Mouse (Mus musculus): Measurements from ENCODE around the gene Samd14. TPM values are rescaled to one million over a fixed set of nuclear protein-coding genes. Genes with fewer than 3 reads are reported as not detected.

Samd14 gene
- polyA plus RNA-seq, 1 experiment from 2014 or later, result 39.2 TPM

DNA sequence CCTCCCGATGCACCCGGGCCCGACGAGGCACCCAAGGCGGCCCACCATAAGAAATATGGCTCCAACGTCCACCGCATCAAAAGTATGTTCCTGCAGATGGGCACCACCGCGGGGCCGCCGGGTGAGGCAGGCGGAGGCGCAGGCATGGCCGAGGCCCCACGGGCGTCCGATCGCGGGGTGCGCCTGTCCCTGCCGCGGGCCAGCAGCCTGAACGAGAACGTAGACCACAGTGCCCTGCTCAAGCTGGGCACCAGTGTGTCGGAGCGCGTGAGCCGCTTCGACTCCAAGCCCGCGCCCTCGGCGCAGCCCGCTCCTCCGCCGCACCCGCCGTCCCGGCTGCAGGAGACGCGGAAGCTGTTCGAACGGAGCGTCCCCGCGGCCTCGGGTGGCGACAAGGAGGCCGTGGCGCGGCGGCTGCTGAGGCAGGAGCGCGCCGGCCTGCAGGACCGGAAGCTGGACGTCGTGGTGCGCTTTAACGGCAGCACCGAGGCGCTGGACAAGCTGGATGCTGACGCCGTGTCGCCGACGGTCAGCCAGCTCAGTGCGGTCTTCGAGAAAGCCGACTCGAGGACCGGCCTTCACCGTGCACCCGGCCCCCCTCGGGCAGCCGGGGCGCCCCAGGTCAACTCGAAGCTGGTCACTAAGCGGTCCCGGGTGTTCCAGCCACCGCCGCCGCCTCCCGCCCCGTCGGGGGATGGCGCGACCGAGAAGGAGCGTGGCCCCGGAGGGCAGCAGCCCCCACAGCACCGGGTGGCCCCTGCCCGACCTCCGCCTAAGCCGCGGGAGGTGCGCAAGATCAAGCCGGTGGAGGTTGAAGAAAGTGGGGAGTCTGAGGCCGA, 17.8 kb upstream of the Samd14 start:
- peak; percentile 76 for DNase-seq (ENCODE audit: low spot score)
- Histone ChIP-seq H3K36me3 (peaks cover 30% of the 10 kb centered on the region), H3K27me3 (ENCODE audit: low read depth, poor library complexity, severe bottlenecking) (no peaks in the 10 kb centered on the region), H3K9me3 (replicated peaks) (no peaks in the 10 kb centered on the region), H3K4me3 (peak overlapping the region; percentile 83), H3K4me1 (peaks cover 89% of the 10 kb centered on the region), H3K27ac (peak overlapping the region; percentile 95)
- WGBS, result under 1% methylated on average over 92 of the region's 99 CpGs

DNA sequence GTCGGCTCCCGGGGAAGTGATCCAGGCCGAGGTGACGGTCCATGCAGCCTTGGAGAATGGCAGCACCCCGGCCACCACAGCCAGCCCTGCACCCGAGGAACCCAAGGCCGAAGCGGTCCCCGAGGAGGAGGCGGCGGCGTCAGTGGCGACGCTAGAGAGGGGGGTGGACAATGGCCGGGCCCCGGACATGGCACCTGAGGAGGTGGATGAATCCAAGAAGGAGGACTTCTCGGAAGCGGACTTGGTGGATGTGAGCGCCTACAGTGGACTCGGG, 17.3 kb upstream of the Samd14 start:
- H3K36me3 ChIP-seq, result peaks cover 36% of the 10 kb centered on the region
- no peaks in the 10 kb centered on the region for H3K9me3 ChIP-seq (replicated peaks)
- peak overlapping the region; percentile 83 for H3K4me3 ChIP-seq
- peak overlapping the region; percentile 95 for H3K27ac ChIP-seq
- no peaks in the 10 kb centered on the region for H3K27me3 ChIP-seq (ENCODE audit: low read depth, poor library complexity, severe bottlenecking)
- DNase-seq (ENCODE audit: low spot score), result peak; percentile 48
- WGBS, result 1% methylated on average over 20 of the region's 20 CpGs
- H3K4me1 ChIP-seq, result peaks cover 84% of the 10 kb centered on the region

DNA sequence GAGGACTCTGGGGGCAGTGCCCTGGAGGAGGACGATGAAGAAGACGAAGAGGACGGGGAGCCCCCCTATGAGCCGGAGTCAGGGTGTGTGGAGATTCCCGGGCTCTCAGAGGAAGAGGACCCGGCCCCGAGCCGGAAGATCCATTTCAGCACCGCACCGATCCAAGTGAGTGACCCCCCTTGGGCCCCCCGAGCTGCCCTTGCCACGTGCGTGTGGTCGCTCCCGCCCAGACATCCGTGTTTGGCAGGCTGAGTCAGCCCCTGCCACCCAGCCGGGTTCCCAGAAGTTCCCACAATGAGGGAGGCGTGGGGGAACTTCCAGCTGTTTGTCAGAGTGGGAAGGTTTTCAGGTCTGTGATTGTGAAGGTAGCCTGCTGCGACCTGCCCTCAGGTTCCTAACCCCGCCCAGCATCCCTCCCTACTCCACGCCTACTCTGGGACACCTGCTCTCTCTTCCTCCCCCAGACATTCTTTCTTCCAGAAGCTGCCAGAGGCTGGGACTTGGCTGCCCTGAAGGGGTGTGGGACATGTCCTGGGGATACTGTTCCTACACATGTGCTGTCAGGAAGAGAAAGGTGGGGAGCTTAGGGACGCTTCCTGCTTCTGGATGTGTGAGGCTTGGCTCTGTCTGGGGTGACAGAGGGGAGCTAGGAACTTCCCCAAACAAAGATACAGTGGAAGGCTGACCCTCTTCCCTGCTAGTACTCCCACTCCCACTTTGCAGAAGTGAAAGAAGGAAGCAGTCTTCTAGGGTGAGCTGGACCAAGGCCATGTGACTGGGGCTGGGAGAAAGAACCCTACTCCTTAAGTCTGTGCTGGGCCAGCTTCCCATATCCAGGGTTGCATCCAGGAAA, 16.7 kb upstream of the Samd14 start:
- DNase-seq (ENCODE audit: low spot score), result peak; percentile 59
- H3K4me3 ChIP-seq, result peak overlapping the region; percentile 83
- peak overlapping the region; percentile 95 for H3K27ac ChIP-seq
- 3% methylated on average over 22 of the region's 22 CpGs for WGBS
- H3K27me3 ChIP-seq (ENCODE audit: low read depth, poor library complexity, severe bottlenecking), result no peaks in the 10 kb centered on the region
- H3K4me1 ChIP-seq, result peaks cover 82% of the 10 kb centered on the region
- no peaks in the 10 kb centered on the region for H3K9me3 ChIP-seq (replicated peaks)
- H3K36me3 ChIP-seq, result peaks cover 42% of the 10 kb centered on the region

DNA sequence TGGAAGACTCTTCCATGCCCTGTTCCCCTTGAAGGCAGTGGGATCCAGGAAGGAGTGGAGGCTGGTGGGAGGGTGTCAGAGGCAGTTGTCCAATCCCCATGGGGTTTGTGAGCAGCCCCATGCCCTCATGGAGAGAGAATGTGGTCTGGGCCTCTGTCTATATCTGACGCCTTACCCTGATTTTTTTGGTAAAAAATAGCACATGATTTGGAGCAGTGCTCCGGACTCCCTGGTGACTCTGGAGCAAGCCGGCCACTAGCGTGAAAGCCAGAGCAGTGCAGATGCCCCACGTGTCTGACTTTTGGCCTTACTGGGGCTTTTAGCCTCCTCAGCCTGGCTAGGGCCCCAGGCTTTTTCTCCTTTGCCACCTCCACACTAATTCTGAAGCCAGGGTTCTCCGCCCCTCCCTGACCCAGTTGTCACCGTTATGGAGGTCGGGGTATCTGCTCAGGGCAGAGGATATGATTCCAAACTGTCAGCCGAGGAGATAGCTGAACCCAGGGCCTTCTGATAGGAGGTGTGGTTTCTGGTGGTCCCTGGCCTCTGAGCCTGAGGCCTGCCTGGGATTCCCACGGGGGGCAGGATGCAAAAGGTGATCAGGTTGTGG, 15.4 kb upstream of the Samd14 start:
- DNase-seq (ENCODE audit: low spot score), result no peak
- Histone ChIP-seq H3K36me3 (peaks cover 55% of the 10 kb centered on the region), H3K27me3 (ENCODE audit: low read depth, poor library complexity, severe bottlenecking) (no peaks in the 10 kb centered on the region), H3K27ac (peak overlapping the region; percentile 95), H3K4me1 (peaks cover 72% of the 10 kb centered on the region), H3K9me3 (replicated peaks) (no peaks in the 10 kb centered on the region), H3K4me3 (peak overlapping the region; percentile 83)
- WGBS, result 65% methylated on average over 10 of the region's 10 CpGs

DNA sequence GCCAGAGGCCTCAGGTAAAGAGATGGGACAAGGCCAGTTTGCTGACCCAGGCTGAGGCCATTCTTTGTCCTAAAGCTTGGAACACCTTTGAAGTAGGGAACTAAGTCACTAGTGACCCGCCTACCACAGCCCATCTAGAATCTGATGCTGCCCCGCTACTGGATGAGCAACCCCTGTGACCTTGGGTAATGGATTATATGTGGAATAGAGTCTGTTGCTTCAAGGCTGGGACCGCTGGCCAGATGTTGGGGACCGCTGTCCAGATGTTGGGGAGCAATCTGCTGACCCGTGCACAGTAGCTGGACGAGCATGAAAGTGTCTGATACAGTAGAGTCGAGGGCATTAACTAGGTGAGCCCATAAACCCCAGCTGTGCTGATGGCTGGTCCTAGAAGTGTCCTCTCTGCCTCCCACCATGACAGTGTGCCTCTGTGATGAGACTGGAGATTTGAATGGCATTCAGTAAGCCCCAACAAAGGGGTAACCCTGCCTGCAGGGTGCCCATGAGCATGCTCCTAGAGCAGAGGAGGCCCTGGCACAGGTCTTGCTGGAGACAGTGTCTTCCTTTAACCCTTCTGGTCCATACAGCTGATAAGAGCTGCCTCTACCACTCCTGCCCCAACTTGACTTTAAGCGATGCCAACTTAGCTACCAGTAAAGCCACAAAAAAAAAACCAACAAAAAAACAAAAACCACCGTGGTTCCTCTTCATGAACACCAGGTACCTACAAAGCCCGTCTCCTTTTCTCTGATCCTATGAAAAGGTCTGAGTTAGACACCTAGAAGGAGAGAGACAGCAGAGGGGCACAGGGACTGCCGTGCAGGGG, 14.5 kb upstream of the Samd14 start:
- H3K4me1 ChIP-seq, result peaks cover 71% of the 10 kb centered on the region
- H3K27me3 ChIP-seq (ENCODE audit: low read depth, poor library complexity, severe bottlenecking), result no peaks in the 10 kb centered on the region
- H3K36me3 ChIP-seq, result peaks cover 63% of the 10 kb centered on the region
- 90% methylated on average over 11 of the region's 11 CpGs for WGBS
- peak overlapping the region; percentile 27; the same call in 1 of the 2 replicates for H3K27ac ChIP-seq
- no peak for DNase-seq (ENCODE audit: low spot score)
- peak overlapping the region; percentile 83 for H3K4me3 ChIP-seq
- H3K9me3 ChIP-seq (replicated peaks), result no peaks in the 10 kb centered on the region

DNA sequence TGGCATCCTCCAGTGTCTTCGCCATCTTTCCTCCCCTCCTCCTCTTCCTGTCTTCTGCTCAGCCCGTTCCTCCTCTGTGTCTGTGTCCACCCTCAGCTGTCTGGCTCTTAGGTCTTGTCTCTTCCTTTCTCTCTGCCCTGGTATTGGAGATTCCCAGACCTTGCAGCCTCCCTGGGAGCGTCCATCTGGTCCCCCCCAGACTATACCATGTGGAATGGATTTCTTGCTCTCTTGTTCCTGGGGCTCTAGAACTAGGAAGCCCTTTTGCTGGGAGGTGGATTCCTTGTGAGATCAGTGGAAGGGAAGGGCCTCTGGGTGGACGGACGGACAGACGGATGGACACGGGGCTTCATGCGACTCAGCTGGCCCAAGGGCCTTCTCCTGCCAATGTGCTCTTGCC, 13.6 kb upstream of the Samd14 start:
- 87% methylated on average over 8 of the region's 8 CpGs for WGBS
- no peaks in the 10 kb centered on the region for H3K9me3 ChIP-seq (replicated peaks)
- H3K4me1 ChIP-seq, result peaks cover 74% of the 10 kb centered on the region
- H3K27ac ChIP-seq, result no peak overlapping the region
- H3K27me3 ChIP-seq (ENCODE audit: low read depth, poor library complexity, severe bottlenecking), result no peaks in the 10 kb centered on the region
- H3K4me3 ChIP-seq, result no peak overlapping the region
- DNase-seq (ENCODE audit: low spot score), result no peak
- peaks cover 73% of the 10 kb centered on the region for H3K36me3 ChIP-seq

DNA sequence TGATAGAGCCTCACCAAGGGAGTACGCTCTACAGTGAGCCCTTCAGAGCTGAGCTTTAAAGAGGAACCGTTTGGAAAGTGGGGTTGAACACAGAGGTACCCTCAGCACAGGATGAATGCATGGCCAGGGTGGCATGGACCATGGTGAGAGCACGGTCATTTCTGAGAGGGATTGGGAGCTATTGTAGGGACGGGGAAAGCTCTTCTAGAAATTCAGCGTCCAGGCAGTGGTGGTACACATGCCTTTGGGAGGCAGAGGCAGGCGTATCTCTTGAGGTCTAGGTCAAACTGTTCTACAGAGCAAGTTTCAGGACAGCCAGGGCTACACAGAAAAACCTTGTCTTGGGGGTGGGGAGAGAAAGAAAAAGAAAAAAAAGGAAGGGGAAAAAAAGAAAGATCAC, 12.7 kb upstream of the Samd14 start:
- H3K27ac ChIP-seq, result no peak overlapping the region
- H3K4me3 ChIP-seq, result no peak overlapping the region
- peaks cover 68% of the 10 kb centered on the region for H3K4me1 ChIP-seq
- H3K27me3 ChIP-seq (ENCODE audit: low read depth, poor library complexity, severe bottlenecking), result no peaks in the 10 kb centered on the region
- 91% methylated on average over 6 of the region's 6 CpGs for WGBS
- no peak for DNase-seq (ENCODE audit: low spot score)
- H3K36me3 ChIP-seq, result peaks cover 80% of the 10 kb centered on the region
- no peaks in the 10 kb centered on the region for H3K9me3 ChIP-seq (replicated peaks)

DNA sequence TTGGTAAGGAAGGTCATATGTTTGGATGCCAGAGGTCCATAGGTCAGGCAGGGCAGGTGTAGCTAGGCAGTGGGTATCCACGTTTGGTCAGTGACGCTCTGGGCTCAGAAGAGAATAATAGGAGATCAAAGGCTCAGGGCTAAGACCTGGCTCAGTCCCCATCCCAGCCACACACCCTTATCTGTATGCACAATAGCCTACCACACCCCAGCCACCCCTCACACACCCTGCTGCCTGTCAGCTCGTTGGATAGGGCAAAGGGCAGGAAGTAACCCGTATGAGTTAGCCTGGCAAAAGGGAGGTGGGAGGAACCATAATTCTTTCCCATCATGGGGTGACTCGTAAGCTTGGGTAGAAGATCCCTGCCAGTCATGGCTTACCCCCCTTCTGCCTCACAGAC, 12.1 kb upstream of the Samd14 start:
- 0 out of 2 replicates have a peak overlapping the region, but pooled peaks have one; percentile 50 for H3K27ac ChIP-seq
- H3K4me3 ChIP-seq, result 0 out of 2 replicates have a peak overlapping the region, but pooled peaks have one; percentile 7
- no peaks in the 10 kb centered on the region for H3K27me3 ChIP-seq (ENCODE audit: low read depth, poor library complexity, severe bottlenecking)
- peaks cover 86% of the 10 kb centered on the region for H3K36me3 ChIP-seq
- H3K4me1 ChIP-seq, result peaks cover 61% of the 10 kb centered on the region
- 71% methylated on average over 5 of the region's 5 CpGs for WGBS
- no peak for DNase-seq (ENCODE audit: low spot score)
- no peaks in the 10 kb centered on the region for H3K9me3 ChIP-seq (replicated peaks)

DNA sequence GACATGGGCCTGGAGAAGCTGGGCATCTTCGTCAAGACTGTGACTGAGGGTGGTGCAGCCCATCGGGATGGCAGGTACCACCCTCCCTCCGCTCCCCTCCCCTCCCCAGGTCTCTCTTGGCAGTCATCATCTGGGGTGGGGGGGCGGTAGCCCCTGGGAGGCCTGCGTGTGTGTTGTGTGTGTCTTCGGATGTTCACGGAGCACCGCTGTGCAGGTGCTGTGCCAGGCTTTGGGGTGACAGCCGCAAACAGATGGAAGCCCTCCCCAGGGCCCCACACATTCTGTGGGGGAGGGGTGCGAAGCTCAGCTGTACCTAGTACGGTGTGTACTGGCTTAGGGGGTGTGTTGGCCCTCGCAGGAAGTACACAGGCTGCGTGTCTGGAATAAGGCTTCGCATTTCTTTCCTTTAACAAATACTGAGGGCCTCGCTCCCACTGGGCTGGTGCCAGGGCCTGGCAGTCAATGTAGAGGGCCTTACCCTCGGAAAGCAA, 11.6 kb upstream of the Samd14 start:
- H3K4me1 ChIP-seq, result peaks cover 57% of the 10 kb centered on the region
- H3K4me3 ChIP-seq, result 0 out of 2 replicates have a peak overlapping the region, but pooled peaks have one; percentile 7
- peak overlapping the region; percentile 50; the same call in 1 of the 2 replicates for H3K27ac ChIP-seq
- H3K9me3 ChIP-seq (replicated peaks), result no peaks in the 10 kb centered on the region
- no peaks in the 10 kb centered on the region for H3K27me3 ChIP-seq (ENCODE audit: low read depth, poor library complexity, severe bottlenecking)
- no peak for DNase-seq (ENCODE audit: low spot score)
- 92% methylated on average over 16 of the region's 16 CpGs for WGBS
- H3K36me3 ChIP-seq, result peaks cover 91% of the 10 kb centered on the region

DNA sequence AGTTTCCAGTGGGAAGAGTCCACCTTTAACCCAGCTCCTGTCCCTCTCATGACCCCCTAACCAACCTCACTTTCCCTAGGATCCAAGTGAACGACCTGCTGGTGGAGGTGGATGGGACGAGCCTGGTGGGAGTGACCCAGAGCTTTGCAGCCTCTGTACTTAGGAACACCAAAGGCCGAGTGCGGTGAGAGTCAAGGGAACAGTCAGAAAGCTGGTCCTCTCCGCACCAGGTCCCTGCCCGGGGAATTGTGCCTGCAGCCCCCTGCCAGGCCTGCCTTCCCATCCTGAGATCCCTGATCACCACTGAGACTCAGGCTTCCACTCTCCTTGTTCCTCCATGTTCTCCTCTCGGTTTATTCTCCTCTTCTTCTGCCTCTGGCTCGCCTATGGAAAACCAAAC, 9.6 kb upstream of the Samd14 start:
- WGBS, result 71% methylated on average over 8 of the region's 8 CpGs
- DNase-seq (ENCODE audit: low spot score), result no peak
- Histone ChIP-seq H3K4me3 (no peak overlapping the region), H3K9me3 (replicated peaks) (no peaks in the 10 kb centered on the region), H3K4me1 (peaks cover 36% of the 10 kb centered on the region), H3K27me3 (ENCODE audit: low read depth, poor library complexity, severe bottlenecking) (no peaks in the 10 kb centered on the region), H3K27ac (peak overlapping the region; percentile 53), H3K36me3 (peaks cover 99% of the 10 kb centered on the region)

DNA sequence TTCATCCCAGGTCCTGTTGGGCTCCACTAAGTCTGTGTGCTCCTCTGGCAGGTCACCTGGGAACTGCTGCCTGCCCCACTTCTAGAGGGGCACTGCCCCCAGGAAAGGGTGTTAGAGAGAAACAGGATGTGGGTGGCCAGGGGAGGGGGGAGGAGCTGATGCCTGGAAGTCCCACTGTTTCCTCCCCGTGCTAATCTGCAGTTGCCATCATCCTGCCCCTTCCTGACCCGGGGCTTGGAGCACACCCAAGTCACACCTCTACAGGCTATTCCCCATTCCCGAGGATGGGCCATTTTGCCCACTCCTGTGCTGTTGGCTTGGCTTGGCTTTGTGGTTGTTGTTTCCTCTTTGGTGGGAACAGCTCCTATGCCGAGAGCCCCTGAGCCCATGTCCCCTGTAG, 9.1 kb upstream of the Samd14 start:
- Histone ChIP-seq H3K4me3 (no peak overlapping the region), H3K36me3 (peaks cover 99% of the 10 kb centered on the region), H3K27ac (peak overlapping the region; percentile 53), H3K27me3 (ENCODE audit: low read depth, poor library complexity, severe bottlenecking) (no peaks in the 10 kb centered on the region), H3K4me1 (peaks cover 35% of the 10 kb centered on the region), H3K9me3 (replicated peaks) (no peaks in the 10 kb centered on the region)
- WGBS, result 35% methylated on average over 4 of the region's 4 CpGs
- DNase-seq (ENCODE audit: low spot score), result no peak

DNA sequence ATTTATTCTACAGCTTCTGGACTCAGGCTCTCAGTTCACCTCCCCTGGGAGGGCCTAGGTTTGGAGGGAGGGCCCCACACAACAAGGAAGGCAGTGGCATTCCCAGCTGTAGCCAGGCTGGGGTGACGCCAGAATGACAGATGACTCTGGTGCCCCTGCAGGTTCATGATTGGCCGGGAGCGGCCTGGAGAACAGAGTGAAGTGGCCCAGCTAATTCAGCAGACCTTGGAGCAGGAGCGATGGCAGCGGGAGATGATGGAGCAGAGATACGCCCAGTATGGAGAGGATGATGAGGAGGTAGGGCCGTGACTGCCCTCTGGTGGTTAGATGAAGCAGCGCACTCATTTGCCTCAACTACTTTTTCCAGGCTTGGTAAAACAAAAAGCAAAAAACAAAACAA, 8.6 kb upstream of the Samd14 start:
- DNase-seq (ENCODE audit: low spot score), result peak; percentile 77
- WGBS, result under 1% methylated on average over 8 of the region's 8 CpGs
- no peaks in the 10 kb centered on the region for H3K9me3 ChIP-seq (replicated peaks)
- no peak overlapping the region for H3K4me3 ChIP-seq
- no peaks in the 10 kb centered on the region for H3K27me3 ChIP-seq (ENCODE audit: low read depth, poor library complexity, severe bottlenecking)
- H3K36me3 ChIP-seq, result peaks cover 99% of the 10 kb centered on the region
- peaks cover 35% of the 10 kb centered on the region for H3K4me1 ChIP-seq
- peak overlapping the region; percentile 53; the same call in 1 of the 2 replicates for H3K27ac ChIP-seq
